Mouse (Mus musculus): ENCODE results near the gene Rad54l.

Gene Rad54l

DNA sequence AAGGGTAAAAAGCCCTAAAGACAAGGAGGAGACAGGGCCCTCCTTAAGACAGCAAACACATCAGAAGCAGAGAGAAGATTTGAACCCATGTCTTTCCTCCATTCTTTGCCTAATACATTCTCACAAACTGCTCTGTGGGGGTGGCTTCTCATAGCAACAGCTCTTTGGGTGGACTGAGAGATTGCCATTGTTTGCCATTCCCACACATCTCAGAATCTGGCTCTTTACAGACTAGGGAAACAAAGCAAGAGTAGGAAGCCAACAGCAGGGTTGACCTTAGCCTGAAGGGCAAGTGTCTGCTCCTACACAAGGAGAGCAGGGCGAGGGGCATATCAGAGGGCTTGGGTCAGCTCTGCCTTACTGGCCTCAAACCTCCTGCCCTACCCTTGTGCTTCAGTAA lies 18.2 kb upstream of the Rad54l start:
- DNase-seq (ENCODE audit: low read depth, low spot score): peak; percentile 34

DNA sequence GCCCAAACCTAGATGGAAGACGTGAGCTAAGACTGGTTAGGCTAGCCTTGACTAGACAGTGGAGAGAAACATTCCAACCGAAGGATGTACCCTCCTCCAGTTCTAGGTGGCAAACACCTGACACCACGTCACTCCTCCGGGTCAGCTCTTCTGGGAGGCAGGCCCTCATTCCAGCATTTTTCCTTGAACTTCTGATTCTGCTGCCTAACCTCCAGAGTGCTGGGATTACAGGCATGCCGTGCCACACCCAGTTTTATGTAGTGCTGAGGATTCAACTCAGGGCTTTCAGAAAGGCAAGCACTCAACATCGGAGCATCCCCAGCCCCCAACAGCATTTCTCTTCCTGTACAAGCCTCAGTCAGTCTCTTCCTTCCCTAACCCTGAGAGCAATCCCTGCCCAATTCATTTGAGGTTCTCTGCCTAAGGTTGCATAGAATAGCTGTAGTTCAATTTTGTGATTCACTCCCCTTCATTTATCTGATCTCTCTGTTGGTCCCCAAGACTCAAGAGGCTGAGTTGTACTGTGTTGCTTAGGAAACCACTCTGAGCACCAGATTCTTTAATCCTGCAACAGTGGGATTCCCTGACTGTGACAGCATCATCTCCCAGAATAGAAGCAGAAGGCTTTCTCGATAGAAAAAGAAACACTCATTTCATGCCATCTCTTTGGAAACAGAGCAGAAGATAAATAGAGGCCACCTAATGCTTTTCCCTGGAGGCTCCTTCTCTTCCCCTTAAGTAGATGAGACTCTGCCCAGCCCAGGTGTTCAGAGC lies 17.5 kb upstream of the Rad54l start:
- DNase-seq (ENCODE audit: low read depth, low spot score): peak; percentile 88

DNA sequence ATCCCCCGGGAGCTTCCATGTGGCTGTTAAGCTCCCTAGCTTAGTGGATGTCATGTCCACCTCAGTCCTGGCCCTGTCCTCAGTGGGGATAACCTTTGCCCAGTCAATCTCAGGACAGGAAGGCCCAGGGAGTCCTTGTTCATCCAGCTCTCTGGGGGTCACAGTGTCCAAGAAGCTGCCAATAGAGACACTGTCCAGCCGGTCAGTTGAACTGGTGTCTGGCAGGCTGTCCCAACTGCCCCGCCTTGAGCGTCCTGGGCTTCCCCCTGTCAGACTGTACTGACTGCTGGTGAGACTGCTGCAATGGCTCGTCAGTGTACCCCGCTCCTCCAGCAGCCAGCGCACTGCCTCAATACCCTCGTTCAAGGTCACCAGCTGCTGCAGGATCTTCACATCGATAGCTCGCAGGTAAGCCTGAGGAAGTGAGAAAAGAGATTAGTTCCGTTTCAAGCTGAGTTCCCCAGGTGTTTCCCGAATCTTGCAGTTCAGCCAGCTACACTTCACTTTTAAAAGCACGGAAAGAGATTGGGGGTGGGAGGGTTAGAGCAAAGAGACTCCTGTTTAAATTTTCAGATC lies 14.0 kb upstream of the Rad54l start:
- no peak for DNase-seq (ENCODE audit: low read depth, low spot score)

DNA sequence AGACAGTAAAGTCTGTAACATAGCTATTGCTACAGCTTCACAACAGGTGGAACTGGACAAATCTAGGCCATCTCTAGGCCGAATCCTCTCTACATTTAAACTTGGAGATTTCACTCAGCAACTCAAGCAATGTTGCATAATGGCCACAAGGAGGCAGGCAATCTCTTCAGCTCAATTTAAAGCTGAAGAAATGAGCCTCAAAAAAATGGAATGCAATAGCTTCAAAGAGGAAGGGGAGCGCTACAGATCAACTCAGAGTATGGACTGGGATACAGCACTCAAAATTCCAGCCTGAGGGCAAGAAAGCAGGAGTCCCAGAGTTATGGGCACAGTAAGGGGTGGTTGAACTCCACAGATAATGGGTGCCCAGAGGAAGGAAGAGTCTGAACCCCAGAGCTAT lies 11.5 kb upstream of the Rad54l start:
- DNase-seq (ENCODE audit: low read depth, low spot score): peak; percentile 87

DNA sequence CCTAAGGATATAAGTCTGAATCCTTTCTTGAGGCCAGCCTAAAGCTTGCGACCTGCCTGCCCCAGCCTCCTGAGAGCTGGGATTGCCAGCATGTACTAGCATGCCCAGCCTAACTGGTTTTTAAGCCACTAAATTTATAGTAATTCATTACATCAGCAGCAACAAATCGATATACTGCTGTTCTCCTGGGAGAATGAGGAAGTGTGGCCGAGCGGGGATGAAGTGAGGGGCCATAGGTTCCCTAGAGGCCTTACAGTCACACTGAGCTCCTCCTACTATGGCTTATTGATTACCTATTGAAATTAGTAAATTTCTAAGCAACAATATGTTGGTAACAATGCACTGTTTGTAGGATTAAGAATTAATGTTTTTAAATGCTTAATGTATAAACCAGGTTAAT lies 9.6 kb upstream of the Rad54l start:
- DNase-seq (ENCODE audit: low read depth, low spot score): no peak

DNA sequence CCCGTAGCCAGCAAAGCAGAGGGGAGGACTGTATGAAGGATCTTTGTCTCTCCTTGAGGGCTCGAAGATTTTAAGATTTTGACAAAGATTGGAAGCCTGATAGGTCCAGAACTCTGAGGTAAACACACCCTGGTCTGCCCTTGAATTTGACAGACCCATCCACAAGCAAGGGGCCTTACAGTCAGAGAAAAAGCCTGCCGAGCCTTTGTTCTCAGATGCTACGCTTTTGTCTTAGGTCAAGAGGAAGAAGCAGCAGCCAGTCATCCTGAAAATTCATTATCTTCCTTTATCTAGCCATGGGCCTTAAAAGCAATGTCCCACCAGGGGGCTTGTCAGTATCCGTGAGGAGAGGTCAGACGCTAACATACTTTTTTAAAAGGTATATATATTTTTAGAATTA lies 4.5 kb upstream of the Rad54l start:
- no peak for DNase-seq (ENCODE audit: low read depth, low spot score)

DNA sequence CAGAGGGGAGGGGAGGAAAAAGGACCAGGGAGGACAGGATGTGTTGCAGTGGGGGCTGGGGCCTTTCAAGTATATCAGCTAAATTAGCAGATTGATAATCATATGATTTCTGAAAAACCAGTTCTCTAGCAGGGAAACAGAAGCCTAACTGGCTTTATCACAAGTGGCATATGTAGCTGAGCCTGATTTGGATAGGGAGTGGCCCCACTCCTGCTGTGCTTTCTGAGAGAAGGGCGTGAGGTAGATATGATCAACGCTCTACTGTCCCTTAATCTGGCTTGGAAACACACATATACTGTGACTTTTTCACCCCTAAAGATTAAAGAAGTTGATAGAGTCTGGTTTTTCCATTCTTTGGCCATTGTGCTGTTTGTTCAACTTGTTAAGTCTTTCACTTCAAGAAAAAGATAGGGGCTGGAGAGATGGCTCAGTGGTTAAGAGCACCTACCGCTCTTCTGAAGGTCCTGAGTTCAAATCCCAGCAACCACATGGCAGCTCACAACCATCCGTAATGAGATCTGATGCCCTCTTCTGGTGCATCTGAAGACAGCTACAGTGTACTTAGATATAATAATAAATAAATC lies 2.4 kb upstream of the Rad54l start:
- DNase-seq (ENCODE audit: low read depth, low spot score): no peak

DNA sequence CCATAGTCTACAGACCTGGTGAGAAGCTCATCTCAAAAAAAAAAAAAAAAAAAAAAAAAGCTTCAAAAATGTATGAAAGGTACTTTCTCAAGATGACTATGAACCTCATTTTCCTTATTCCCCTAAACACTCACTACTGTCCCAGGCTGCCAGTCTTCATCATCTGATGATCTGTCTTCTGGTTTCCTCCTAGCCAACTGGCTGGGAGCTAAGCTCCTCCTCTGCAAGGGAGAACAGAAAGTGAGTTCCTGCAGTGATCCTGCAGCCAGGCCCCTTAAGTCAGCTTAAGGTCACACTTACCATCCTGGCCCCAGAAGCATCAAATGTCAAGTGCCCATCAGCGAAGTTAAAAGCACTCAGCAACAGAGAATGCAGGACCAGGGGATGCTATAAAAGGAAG lies 728 bp downstream of the Rad54l start:
- no peak for DNase-seq (ENCODE audit: low read depth, low spot score)

DNA sequence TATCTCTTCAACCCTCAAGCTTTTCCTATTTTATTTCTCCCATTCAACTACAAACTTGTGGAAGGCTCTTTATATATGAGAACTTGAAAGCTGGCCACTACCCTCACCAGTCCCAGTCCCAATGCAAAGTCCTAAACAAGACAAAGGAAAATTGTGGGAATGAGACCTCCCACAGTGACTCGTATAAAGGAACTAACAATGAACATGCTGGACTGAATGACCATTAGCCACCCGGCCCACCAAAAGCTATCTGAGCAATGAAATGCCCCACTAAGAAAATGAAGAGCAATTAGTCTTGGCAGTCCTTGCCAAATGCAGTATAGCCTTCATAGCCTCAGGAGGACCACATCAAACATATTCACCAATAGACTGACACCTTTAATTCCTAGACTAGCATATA lies 12.0 kb downstream of the Rad54l start:
- DNase-seq (ENCODE audit: low read depth, low spot score): no peak

DNA sequence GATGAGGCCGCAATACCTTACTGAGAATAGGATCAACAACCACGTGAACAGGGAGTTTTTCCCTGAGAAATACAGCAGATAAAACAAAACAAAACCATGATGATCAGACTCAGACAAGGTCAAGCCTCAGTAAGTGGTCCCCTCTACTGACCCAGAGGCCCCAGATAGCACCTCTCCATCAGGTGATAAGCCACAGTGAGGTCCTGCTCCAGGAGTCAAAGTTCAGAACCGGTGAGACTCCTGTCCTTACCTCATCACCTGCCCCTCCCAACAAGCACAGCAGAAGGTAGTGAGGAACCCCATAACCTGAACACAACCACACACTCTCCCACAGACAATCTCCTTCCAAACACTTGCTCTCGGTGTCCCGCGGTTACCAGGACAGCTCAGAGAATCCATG lies 12.8 kb downstream of the Rad54l start:
- DNase-seq (ENCODE audit: low read depth, low spot score): no peak

DNA sequence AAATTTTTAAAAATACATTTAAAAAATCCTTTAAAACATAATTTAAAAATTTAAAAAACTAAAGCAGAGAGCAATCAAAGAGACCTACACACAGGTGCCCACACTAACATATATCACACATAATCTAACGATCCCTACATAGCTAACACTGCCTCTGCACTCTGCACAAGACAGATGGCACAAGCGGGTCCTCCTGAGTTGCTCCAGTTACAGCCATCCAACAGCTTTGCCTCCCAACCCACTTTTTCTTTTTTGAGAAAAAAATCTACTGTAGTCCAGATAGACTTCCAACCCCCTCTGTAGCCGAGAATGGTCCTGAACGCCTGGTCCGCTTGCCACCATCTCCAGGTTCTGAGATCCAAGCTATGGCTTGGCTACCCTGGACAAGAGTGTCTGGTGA lies 18.2 kb downstream of the Rad54l start:
- peak; percentile 54 for DNase-seq (ENCODE audit: low read depth, low spot score)

DNA sequence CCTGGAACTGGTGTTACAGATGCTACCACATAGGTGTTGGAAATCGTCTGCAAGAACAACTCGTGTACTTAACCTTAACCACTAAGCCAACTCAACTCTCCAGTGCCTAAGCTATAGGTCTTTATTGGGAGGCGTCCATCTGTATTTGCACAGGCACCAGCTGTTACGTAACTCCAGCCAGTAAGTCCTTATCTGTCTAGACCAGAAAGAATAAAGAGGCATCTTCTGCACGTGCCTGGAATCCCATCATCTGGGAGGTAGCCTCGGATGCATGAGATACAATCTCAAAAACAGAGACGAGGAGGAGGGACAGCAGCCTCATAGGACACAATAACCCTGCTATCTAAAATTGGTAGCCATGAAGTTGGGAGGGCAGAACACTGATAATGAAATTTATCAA lies 22.5 kb downstream of the Rad54l start:
- no peak for DNase-seq (ENCODE audit: low read depth, low spot score)

DNA sequence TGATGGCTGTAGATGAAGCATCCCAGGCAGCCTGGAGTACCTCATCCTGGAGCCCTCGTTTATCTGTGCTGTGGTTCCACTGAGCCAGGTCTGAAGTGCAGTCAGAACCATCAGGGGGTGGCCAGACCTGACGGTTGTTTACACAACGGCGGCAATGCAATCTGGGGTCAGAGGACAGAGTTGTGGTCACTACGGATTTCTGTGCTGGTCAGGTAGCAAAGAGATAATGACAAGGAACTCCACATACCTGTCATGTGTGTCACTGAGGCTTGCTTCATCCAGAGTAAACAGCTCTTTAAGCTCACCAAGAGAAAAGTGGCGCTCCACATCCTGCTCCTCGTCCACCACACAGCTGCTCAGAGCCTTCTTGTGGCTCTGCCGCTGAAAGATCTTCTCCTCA lies 26.3 kb downstream of the Rad54l start:
- DNase-seq (ENCODE audit: low read depth, low spot score): no peak

DNA sequence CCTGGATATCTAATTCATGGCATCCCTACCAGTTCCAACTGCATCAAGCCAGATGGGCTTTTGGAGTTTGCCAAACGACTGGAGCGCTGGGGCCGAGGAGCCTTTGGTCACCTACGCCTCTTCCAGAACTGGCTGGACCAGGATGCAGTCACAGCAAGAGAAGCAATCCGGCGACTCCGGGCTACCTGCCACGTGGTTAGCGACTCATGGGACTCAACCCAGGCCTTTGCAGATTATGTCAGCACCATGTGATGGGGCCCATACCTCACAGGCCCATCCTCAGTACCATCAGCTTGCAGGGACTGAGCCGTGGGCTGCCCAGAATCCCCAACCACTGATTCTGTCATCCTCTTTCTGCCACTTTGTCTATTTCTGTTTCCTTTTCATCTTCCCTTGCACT lies 27.2 kb downstream of the Rad54l start:
- no peak for DNase-seq (ENCODE audit: low read depth, low spot score)

DNA sequence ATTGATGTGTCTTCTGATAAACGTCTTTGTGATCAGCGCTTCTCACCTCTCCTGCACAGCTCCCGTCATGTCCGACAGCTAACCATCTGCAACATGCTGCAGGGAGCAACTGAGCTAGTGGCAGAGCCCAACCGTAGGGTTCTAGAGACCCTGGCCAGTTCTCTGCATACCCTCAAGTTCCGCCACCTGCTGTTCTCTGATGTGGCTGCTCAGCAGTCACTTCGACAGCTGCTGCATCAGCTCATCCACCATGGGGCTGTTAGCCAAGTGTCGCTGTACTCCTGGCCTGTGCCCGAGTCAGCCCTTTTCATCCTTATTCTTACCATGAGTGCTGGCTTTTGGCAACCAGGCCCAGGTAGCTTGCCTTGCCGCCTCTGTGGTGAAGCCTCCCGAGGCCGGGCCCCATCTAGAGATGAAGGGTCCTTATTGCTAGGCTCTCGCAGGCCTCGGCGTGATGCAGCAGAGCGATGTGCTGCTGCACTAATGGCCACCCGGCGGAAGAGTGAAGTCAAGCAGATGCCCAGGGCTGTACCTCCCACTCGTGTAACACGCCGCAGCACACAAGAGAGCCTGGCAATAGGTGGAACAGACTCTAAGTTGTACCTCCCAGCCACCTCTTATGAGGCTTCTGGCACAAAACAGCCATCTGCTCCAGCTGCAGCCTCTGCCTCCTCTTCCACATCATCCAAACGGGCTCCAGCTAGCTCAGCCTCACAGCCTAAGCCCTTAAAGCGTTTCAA lies 34.8 kb downstream of the Rad54l start:
- DNase-seq (ENCODE audit: low read depth, low spot score): peak; percentile 64

DNA sequence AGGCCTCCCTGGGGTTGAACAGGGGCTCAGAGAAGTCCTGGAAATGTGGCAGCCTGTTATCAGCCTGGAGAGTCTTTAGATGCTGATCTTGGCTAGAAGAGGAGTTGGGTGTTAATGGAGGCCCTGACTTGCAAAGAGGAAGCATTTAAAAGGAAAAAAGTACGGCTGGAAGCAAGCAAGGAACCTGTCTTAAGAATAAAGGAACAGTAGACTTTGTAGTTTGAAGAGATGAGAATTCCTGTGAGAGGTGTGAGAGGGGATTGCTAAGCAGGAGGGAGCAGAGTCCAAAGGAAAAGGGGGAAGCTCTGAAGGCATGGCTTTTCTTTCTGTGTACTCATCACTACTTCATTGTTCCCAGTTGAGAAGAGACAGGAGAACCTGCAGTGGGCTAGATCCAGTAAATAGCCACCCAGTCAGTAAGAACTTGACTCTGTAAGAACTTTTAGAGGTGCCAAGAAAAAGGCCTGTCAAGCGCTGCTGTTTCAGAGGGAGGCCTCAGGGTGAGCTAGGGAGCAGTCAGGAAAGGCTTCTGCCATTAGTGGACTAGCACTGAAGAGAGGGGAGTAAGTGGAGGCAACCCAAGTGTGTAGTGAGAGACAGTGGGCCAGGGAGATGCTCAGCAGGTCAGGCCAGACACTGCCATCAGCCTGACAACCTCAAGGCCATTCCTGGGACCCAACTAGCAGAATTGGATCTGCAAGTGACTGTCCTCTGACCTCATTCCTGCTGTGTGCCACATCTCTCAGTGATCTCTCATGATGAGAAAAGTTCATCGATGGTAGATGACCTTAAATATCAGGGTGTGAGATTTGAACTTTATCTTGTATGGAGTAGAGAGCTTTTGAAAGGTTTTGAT lies 46.0 kb downstream of the Rad54l start:
- no peak for DNase-seq (ENCODE audit: low read depth, low spot score)

DNA sequence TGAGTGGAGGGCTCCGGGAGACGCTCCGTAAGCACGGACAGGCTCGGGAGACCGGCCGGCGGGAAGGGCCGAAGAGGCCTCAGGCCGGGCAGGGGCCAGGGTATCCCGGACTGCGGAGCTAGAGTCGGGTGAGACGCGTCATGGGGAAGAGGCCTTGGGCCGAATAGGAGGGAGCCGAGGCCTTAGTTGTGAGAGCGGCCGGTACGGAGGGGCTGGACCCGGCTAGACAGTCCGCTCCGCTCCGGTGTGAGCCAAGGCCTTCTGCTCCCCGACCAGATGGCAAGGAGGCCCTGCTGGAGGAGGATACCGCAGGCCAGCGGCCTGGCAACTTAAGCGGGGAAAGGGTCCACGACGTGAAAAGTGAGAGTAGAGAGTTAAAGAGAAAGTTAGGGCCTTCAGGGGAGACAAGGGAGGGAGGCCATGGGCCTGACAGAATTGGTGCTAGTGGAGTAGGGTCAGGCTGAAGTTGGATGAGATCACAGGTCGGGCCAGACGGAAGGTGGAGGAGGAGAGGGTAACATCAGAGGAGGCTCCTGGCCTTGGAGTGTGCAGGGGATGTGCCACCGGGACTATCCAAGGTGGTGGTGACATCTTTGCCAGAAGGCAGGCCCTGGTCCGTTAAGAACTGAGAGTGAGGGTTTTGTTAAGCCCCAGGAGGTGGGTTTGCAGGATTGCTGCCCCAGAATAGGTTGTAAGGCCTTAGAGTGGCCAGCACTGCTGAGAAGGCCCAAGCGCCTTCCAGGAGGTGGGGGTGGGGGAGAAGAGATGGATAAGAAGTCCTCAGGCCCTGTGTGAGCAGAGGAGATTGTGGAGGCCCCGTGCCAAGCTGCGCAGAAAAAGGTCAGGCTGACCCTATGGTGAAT lies 46.9 kb downstream of the Rad54l start:
- DNase-seq (ENCODE audit: low read depth, low spot score): peak; percentile 62

DNA sequence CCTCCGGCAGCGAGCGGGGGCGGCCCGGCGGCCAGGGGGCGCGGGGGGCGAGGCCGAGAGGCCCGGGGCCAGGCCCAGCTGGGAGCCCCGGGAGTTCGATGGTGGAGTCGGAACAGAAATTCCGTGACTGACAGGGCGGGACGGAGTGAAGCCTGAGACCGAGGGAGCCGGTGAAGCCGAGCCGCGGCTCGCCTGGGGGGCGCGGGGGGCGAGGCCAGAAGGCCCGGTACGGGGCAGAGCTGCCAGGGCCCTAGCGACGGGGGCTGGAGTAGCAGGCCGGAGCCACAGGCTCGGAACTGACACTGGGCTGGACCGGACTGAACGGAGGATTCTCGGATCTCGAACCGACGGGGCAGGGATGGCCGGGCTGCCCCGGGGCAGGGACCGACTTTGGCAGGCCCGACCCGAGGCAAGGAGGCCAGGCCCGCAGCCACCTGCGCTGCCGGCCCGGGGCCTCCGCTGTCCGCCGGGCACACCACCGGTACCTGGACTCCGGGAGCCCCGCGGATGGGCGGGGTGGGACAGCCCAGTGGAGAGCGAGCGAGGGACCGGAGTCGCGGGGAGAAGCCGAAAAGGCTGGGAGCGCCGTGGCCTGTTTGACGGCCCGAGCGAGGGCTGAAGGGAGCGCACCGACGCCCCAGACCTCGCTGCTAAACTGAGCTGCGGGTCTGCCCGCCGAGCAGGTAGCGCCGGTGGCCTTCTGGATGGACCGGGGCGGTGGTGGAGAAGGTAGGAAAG lies 47.7 kb downstream of the Rad54l start:
- peak; percentile 65 for DNase-seq (ENCODE audit: low read depth, low spot score)

DNA sequence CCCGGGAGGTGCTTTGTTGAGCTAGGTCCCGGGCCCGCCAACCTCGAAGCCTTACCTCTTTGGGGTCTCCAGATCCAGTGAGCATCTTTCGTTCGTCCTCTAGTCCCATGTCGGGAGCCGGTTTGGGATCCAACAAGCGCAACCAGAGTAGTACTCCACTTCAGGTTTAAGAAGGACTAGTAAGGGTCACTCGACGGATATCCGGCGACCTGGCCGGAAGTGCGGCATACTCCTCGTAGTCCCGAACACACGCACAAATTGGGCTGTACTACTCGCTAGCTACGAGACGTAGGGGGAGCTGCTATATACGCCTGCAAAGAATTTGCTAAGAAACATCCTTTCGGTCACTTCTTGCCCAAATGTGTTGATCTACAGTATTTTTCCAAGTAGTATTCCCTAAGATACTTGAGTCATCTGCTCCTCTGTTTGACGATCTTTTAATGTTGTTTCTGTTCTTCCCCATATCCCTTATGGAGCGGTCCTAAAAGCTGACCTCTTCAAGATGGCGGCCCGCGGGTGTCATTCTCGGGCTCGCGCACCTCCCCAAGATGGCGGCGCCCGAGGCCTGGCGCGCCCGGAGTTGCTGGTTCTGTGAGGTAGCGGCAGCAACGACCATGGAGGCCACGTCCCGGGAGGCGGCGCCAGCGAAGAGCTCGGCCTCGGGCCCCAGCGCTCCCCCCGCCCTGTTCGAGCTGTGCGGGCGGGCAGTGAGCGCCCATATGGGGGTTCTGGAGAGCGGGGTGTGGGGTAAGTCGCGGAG lies 48.4 kb downstream of the Rad54l start, which contains the start of the genes Uqcrh and Lrrc41:
Gene Uqcrh, minus strand, starts transcription at position 211 of the 760 bp plus-strand sequence.
Gene Lrrc41, plus strand, starts transcription at position 409 of the 760 bp plus-strand sequence.
- peak; percentile 99 for DNase-seq (ENCODE audit: low read depth, low spot score)

Data from brain, adult 2 months (tissue).